Mouse (Mus musculus): ENCODE results near the gene Gm17387.

Gene Gm17387

GRCm38 (mm10) chr7:141048226-141049218 lies 19.6 kb downstream of the Gm17387 start:
- peak; percentile 90 to 94 for DNase-seq

GRCm38 (mm10) chr7:141049326-141049725 lies 20.4 kb downstream of the Gm17387 start:
- DNase-seq: no peak

DNA sequence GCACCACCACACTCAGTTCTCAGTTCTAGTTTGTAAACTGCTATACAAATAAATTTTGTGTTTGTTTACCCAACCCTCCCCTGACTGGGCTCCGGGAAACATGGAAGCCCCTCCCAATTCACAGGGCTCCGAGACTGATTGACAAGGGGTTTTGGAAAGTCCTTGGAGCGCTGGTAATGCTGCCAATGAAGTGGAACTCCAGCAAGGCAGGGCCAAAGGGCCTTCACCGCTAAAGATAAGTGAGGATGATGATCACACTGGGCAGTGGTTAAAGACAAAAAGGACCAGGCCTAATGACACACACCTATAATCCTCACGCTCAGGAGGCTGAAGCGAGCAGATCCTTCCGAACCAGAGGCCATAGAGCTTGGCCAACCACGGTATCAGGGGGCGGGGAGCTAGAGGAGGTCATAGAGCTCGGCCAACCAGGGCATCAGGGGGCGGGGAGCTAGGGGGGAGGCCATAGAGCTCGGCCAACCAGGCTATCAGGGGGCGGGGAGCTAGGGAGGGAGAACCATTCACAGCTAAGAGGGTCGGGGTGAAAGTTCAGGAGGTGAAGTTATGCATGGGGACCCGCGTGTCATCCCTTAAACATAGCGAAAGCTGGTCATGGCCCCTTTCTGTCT lies 22.2 kb downstream of the Gm17387 start:
- no peak for DNase-seq

DNA sequence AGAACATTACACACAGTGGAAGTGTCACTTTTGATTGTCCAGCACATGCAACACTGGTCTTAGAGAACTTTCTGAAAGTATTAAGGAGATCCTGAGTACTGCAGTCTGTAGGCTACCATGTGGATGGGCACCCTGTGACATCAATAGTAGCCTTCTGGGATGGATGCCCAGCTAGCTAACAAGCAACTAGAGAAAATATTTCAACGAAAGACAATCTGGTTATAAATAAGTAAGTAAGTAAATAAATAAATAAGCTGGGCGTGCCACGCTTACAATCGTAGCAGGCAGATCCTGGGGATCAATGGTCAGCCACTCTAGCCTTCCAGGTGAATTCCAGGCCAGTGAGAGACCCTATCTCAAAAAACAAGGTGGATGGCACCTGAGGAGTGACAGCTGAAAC lies 23.1 kb downstream of the Gm17387 start:
- DNase-seq: no peak

GRCm38 (mm10) chr7:141052421-141052820 lies 23.5 kb downstream of the Gm17387 start:
- no peak for DNase-seq

DNA sequence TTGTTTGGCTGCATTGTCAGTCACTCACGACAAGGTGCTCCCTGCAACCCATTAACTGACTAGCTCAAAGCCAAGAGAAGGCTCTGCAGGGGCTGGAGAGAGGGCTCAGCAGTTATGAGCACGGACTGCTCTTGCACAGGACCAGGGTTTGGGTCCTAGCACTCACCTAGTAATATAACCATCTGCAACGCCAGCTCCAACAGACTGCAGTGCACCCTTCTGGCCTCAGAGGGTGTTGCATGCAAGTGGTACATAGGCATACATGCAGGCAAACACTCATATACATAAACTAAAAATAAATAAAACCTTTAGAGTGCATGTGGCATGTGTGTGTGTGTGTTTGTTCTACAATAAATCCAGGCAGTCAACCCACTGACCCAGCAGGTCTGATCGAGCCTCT lies 26.9 kb downstream of the Gm17387 start:
- no peak for DNase-seq

- DNase-seq: no peak
These were observed 28.0 kb downstream of the Gm17387 start for GRCm38 (mm10) chr7:141056976-141057375.

DNA sequence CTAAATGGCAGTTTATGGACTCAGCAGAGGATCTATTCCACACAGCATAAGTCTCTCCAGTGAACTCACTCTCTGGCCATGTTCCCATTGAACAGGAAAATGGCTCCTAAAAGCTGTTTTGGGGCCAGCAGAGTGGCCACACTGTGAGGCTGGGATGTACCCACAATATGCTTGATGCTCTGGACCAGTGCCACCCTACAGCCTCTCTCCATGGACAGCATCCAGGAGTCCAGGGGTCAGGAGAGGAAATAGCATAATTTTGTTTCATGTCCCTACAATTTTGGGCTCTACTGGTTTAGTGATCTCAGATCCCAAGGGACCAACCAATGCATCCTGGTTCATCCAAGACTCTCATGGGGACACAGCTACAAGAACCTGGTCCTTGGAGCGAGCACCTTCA lies 28.6 kb downstream of the Gm17387 start:
- DNase-seq: no peak

GRCm38 (mm10) chr7:141058601-141059341 lies 29.8 kb downstream of the Gm17387 start:
- DNase-seq: no peak

GRCm38 (mm10) chr7:141059929-141060328 lies 31.0 kb downstream of the Gm17387 start:
- no peak for DNase-seq

DNA sequence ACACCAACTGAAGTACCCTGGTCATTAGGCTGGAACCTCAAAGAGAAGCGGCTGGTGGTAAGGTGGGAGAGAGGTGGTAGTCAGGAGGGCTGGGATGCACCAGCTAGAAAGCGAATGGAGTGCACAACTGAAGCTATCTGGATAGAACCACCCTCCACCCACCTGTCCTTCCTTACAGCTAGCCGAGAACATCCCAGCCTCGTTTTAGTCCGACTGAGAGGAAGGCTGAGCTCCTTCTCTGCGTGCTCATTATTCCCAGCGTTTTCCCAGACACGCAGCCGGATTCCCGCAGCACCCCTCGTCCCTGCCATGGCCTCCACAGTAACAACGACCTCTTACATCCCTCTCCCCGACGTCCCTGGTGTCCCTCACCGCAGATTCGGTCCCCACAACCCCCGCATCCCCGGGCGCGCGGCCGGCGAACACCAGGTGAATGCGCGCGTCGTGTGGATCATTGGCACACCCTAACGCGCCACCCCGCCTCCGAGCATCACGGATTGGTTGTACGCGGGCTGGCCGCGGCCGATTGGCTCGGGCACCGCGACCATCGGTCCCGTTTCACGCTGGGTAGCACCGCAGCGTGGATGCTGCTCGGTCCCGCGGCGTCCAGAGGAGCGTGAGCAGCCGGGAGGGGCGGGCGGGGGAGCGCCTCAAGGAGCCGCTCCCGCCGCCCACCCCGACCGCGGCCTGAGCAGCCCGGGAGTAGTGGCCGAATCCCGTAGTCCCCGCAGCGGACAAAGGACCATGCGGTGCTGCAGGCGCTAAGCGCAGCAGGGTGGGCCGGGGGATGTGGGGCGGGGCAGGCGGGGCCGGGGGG lies 31.7 kb downstream of the Gm17387 start, which contains the start of gene B4galnt4:
B4galnt4 (plus strand) TSS at position 679 of the 817 bp plus-strand sequence.
- peak; percentile 95 to 96 for DNase-seq

DNA sequence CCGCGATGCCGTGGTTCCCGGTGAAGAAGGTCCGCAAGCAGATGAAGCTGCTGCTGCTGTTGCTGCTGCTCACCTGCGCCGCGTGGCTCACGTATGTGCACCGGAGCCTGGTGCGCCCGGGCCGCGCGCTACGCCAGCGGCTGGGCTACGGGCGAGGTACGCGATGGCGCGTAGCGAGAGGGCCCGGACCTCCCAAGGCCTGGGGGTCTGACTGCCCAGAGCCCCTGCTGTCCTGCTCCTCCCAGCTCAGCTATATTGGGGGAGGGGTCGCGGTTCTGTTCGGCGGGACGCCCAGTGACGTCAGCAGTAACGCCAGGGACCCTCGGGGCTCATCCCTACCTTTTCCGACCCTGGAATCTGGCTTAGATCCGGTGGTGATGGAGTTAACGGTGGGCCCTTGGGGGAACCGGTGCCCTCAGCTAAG lies 32.4 kb downstream of the Gm17387 start:
- DNase-seq: peak; percentile 32 to 50

- DNase-seq: peak; percentile 62 to 67
These were observed 33.6 kb downstream of the Gm17387 start for GRCm38 (mm10) chr7:141062525-141062924.

DNA sequence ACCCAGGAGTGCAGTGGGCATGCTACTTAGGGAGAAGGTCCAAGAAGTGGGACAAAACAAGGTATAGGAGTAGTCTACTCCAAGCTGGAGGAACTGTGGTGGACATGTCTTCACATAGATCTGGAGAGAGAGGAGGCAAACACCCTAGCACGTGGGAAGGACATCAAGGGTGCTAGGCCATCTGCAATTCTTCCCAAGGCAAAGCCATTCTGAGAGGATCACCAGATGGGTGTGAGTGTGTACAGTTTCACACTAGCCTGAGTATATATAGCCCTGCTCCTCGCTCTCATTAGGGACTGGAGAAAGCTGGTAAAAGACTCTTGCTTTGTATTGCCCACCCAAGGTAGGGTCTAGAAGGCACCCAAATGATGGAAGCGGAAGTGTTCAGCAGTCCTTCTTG lies 34.4 kb downstream of the Gm17387 start:
- DNase-seq: no peak

DNA sequence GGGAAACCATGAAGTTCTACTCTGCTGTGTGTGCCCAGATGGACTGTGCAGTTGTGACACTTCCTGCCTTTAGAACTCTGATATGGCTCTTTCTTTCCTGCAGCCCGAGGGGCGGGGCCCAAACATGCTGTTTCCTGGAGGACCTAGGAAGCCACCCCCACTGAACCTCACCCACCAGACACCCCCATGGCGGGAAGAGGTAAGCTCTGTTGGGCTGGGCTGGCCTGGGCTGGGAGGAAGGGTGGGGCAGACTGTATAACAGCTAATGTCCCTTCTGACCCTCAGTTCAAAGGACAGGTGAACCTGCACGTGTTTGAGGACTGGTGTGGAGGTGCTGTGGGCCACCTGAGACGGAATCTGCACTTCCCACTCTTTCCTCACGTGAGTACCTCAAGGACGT lies 35.2 kb downstream of the Gm17387 start:
- DNase-seq: no peak

DNA sequence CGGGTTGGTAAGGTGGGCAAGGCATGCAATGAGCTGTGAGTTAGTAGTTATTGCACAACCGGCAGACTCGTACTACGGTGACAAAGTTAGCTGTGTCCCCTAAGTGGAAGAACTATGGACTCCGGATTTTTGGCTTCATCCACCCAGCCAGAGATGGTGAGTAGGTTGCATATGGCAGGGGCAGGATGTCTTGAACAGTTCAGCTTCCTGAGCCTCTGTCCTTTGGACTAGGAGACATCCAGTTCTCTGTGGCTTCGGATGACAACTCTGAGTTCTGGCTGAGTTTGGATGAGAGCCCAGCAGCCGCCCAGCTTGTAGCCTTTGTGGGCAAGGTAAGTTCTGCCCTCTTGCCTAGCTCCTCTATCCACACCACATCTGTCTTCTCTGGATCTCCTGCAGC lies 35.6 kb downstream of the Gm17387 start:
- no peak for DNase-seq

DNA sequence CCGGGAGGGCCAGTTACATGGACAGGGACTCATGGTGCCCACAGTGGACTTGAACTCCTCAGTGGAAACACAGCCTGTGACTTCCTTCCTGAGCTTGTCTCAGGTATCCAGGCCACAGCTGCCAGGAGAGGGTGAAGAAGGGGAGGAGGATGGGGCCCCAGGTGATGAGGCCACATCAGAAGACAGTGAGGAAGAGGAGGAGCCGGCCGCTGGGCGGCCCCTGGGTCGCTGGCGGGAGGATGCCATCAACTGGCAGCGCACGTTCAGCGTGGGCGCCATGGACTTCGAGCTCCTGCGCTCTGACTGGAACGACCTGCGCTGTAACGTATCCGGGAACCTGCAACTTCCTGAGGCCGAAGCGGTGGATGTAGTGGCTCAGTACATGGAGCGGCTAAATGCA lies 39.4 kb downstream of the Gm17387 start:
- DNase-seq: no peak

DNA sequence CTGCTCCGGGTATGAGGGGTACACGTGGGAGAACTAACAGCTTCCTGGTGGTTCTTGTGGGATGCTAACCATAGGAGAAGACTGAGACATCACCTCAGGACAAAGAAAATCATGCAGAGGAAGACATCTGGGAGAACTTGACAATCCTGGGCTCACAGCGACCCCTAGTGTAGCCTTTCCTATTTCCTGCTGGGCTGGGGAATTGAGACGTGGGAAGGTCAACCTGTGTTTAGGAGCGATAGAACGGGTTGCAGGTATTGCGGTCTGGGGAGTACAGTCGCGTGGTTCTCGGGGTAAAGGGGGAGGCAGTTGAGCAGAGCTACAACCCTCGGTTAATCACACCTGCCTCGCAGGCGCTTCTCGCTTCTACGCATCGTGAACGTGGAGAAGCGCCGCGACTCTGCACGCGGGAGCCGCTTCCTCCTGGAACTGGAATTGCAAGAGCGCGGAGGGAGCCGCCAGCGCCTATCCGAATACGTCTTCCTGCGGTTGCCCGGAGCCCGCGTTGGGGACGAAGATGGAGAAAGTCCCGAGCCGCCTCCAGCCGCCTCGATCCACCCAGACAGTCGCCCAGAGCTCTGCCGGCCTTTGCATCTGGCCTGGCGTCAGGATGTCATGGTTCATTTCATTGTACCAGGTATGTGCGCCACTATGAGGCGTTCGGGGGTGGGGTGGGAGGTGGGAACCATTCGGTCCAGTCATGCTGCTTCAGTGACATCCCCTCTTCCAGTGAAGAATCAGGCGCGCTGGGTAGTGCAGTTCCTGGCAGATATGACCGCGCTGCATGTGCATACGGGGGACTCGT lies 41.3 kb downstream of the Gm17387 start:
- peak; percentile 74 to 75 for DNase-seq

DNA sequence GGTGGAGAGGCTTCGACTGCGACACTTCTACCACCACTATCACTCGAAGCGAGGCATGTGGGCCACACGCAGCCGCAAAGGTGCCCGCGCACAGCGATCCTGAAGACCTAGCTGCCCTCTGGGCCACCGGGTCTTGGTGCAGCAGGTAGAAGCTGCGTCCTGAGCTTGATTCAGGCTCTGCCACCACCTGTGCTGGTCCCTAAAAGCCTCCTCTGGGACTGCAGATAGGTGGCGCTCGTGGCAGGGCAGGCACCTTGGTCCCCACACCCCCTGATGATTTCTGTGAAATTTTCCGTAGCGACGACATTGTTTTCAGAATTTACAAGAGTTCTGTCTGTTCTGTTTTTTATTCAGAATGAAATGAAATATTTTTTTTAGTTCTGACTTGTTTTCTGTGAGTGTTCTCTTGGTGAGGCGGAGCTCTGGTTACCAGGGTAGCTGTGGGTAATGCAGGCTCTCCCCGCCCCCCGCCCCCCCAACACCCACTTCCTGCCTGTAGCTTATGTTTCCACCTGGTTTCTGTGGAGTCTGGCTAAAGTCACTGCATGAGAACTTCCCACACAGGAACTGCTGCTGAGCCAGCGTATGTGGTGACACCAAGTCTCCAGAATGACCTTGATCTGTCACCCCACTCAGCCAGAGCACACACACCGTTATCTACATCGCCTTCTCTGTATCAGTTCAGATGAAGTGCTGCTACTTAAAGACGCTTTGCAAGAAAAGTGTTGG lies 43.2 kb downstream of the Gm17387 start:
- no peak for DNase-seq

- DNase-seq: no peak
These were observed 44.9 kb downstream of the Gm17387 start for GRCm38 (mm10) chr7:141073782-141074181.

DNA sequence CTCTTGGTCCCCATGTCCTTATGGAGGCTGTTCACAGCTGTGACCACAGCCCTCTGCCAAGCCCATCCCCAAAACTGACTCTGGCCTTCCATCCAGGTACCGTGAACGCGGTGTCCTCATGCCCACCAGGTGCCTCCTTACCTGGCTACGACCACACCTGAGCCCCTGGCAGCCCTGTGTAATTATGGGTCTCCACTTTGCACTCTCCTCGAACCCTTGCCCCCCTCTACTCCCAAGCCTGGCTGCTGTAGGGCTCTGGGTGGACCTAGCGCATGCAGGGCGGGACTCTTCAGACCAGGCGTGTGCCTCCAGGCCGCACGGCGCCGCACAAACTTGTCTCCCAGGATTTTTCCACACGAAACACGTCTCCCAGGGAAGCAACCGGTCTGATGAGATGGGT lies 48.9 kb downstream of the Gm17387 start, which contains the start of gene Pkp3:
Pkp3 (plus strand) TSS at position 378 of the 400 bp plus-strand sequence.
- DNase-seq: no peak

All from cerebellum, adult 18-20 months (tissue).